Mouse (Mus musculus): ENCODE results near the gene Nprl2. TPM values are rescaled to one million over a fixed set of nuclear protein-coding genes. Genes with fewer than 3 reads are reported as not detected.

Gene Nprl2
- polyA plus RNA-seq, 1 experiment from 2014 or later: 47.2 TPM

DNA sequence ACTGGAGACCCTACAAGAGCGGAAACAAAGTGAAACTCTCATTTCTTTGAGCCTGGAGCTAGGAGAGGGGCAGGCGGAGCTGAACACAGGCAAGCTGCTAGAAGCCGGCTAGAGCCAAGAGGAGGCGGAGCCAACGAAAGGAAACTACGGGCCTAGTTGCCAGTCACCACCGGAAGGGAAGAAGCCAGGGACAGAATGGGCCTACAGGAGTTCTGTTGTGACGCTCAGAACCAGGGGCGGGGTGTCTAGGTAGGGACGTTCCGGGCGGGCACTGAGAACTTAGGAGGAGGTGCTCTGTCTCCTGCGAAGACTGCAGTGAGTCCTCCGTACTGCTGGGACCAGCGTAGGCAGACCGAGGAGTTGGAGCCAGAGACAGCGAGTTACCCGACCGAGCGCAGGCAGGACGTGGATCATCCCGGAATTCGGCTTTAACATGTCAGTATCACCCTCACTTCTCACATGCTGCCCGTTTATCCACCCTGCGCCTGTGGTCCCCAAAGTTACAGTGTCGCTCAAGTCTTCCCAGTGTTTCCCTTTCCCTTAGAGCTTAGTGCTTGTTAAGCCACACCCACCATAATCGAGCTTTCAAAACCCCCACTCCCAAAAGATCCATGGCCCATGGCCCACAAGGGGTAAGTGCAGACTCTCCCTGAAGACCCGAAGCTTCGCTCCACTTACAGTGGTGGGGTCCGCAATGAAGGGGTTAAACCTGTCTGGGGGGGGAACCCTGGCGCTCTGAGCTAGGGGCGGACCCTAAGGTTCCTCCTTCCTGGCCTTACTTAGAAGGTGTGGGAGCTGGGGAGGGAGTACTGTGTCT is 38.7 kb downstream of the Nprl2 start, which contains the start of gene Hyal3:
Hyal3 (plus strand) TSS at position 318 of the 817 bp plus-strand sequence.
- Histone ChIP-seq H3K9ac (peak within 1 kb of the TSS; percentile 83), H3K4me1 (peaks cover 54% of the 10 kb centered on the region), H3K9me3 (no peaks in the 10 kb centered on the region), H3K27me3 (no peaks in the 10 kb centered on the region), H3K4me2 (peak within 1 kb of the TSS; percentile 93), H3K4me3 (peak within 1 kb of the TSS; percentile 59), H3K36me3 (peaks cover 20% of the 10 kb centered on the region), H3K27ac (peak within 1 kb of the TSS; percentile 96)
- under 1% methylated on average over 32 of the region's 32 CpGs for WGBS
- peak; percentile 61 for ATAC-seq (ENCODE audit: insufficient number of reproducible peaks, insufficient read depth, low FRiP score, low TSS enrichment, low read depth)

DNA sequence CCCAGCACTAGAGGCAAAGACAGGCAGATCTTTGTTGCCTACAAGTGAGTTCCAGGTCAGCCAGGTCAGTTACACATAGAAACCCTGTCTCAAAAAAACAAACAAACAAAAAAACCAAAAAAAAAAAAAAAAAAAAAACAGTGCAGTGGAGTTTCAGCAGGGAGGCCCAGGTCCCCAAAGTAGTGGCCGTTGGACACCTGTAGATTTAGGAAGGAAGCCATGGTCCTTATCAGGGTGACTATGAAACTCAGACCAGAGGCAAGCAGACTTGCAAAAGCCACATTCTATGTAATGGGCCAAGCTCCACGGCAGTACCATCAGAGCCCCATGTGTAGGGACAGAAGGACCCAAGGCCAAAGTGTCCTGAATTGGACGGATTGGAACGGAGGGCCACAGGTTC is 39.6 kb downstream of the Nprl2 start:
- H3K9ac ChIP-seq: peak overlapping the region; percentile 83

DNA sequence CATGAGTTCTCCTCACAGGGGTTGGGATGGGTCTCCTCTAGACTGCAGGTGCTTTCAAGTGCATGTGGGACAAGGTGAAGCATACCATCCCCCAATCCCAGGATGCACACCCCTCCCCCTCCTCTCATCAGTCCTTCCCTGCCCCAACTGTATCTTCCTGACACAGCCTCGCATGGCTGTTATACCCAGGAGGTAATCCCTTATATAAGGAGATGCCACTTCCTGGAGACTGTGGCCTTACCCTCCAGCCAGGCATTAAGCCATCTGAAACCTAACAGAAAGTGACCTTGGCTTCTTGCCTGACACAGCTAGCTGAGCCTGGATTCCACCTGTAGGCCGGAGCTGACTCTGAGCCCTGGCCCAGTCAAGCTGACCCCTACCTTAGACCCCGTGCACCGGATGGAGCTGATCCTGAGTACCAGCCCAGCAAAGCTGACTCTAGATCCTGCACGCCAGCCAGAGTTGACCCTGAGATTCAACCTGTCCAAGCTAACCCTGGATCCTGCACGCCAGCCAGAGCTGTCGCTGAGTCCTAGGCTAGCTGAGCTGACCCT is 40.6 kb downstream of the Nprl2 start:
- no peaks in the 10 kb centered on the region for H3K9me3 ChIP-seq
- H3K4me3 ChIP-seq: no peak overlapping the region
- H3K27ac ChIP-seq: no peak overlapping the region
- WGBS: 86% methylated on average over 7 of the region's 7 CpGs
- H3K27me3 ChIP-seq: no peaks in the 10 kb centered on the region
- peaks cover 20% of the 10 kb centered on the region for H3K36me3 ChIP-seq
- H3K9ac ChIP-seq: 0 out of 2 replicates have a peak overlapping the region, but pooled peaks have one; percentile 83
- H3K4me1 ChIP-seq: peaks cover 36% of the 10 kb centered on the region
- ATAC-seq (ENCODE audit: insufficient number of reproducible peaks, insufficient read depth, low FRiP score, low TSS enrichment, low read depth): no peak
- peak overlapping the region; percentile 93; the same call in 1 of the 2 replicates for H3K4me2 ChIP-seq

More for the DNA sequence above, 39.6 kb downstream of the Nprl2 start:
- Histone ChIP-seq H3K4me2 (peak overlapping the region; percentile 93), H3K4me1 (peaks cover 46% of the 10 kb centered on the region), H3K27ac (peak overlapping the region; percentile 96), H3K36me3 (peaks cover 20% of the 10 kb centered on the region), H3K27me3 (no peaks in the 10 kb centered on the region), H3K4me3 (peak overlapping the region; percentile 59), H3K9me3 (no peaks in the 10 kb centered on the region)
- ATAC-seq (ENCODE audit: insufficient number of reproducible peaks, insufficient read depth, low FRiP score, low TSS enrichment, low read depth): no peak
- WGBS: 72% methylated on average over 4 of the region's 4 CpGs

DNA sequence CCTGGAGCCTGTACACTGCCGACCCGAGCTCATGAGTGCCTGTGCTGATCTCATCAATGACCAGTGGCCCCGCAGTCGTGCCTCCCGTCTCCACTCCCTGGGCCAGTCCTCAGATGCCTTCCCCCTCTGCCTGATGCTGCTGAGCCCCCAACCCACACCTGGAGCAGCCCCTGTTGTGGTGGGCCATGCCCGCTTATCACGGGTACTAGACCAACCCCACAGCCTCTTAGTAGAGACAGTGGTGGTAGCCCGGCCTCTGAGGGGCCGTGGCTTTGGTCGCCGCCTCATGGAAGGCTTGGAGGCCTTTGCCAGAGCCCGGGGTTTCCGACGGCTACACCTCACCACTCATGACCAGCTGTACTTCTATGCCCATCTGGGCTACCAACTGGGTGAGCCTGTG is 41.1 kb downstream of the Nprl2 start:
- no peak overlapping the region for H3K4me3 ChIP-seq
- H3K4me1 ChIP-seq: peaks cover 32% of the 10 kb centered on the region
- no peaks in the 10 kb centered on the region for H3K9me3 ChIP-seq
- H3K27ac ChIP-seq: no peak overlapping the region
- H3K9ac ChIP-seq: no peak overlapping the region
- WGBS: 93% methylated on average over 14 of the region's 14 CpGs
- ATAC-seq (ENCODE audit: insufficient number of reproducible peaks, insufficient read depth, low FRiP score, low TSS enrichment, low read depth): no peak
- no peaks in the 10 kb centered on the region for H3K27me3 ChIP-seq
- peaks cover 20% of the 10 kb centered on the region for H3K36me3 ChIP-seq
- no peak overlapping the region for H3K4me2 ChIP-seq

DNA sequence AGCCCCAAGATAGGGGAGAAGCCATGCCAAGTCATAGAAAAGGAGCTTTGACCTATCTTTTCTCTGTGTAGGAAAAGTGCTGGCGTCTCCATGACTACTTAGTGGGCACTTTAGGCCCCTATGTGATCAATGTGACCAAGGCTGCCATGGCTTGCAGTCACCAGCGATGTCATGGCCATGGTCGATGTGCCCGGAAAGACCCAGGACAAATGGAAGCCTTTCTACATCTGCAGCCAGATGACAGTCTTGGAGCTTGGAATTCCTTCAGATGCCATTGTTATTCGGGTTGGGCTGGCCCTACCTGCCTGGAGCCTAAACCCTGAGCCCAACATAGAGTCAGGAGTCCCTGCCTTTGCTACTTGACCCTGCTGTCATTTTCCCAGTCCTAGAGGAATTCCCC is 44.5 kb downstream of the Nprl2 start:
- H3K27me3 ChIP-seq: no peaks in the 10 kb centered on the region
- H3K4me2 ChIP-seq: no peak overlapping the region
- H3K4me1 ChIP-seq: peaks cover 19% of the 10 kb centered on the region
- H3K9me3 ChIP-seq: no peaks in the 10 kb centered on the region
- no peak for ATAC-seq (ENCODE audit: insufficient number of reproducible peaks, insufficient read depth, low FRiP score, low TSS enrichment, low read depth)
- H3K27ac ChIP-seq: no peak overlapping the region
- no peak overlapping the region for H3K4me3 ChIP-seq
- H3K36me3 ChIP-seq: peaks cover 39% of the 10 kb centered on the region
- 92% methylated on average over 5 of the region's 5 CpGs for WGBS
- no peak overlapping the region for H3K9ac ChIP-seq

DNA sequence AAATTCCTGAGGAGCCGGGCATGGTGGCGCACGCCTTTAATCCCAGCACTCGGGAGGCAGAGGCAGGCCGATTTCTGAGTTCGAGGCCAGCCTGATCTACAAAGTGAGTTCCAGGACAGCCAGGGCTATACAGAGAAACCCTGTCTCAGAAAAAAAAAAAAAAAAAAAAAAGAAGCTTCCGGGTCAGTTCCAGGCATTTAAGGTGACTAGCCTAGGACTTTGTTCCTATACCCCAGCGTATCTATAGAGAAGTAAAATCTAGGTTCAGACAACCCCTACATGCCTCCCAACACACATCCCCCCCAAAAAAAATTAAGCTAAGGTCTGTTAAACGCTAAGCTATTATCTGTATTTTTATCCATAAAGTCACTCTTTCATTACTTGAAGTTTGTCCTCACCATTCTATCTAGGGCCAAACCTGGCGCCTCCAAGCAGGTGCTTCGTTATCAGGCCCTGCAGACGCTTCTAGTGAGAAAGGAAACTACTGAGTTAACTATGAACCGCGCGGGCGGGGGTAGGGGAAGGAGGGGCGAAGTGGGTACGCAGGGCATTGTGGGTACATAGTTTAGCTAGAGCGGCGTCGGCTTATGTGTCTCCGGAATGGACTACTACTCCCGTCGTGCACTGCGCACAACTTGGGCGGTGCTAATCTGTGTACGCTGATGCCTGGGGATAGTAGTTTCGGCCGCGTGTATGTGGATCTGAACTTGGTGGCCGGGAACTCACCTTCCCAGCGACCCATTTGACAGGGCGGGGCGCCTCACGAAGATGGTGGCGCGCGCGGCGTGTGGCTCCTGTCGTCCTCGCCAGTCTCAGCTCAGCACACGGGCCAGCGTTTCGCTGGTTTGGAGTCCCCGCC is 45.2 kb downstream of the Nprl2 start, which contains the start of gene Ifrd2:
Ifrd2 (plus strand) TSS at position 669 of the 859 bp plus-strand sequence.
- H3K27me3 ChIP-seq: no peaks in the 10 kb centered on the region
- 13% methylated on average over 46 of the region's 46 CpGs for WGBS
- peak within 1 kb of the TSS; percentile 72 for H3K4me3 ChIP-seq
- ATAC-seq (ENCODE audit: insufficient number of reproducible peaks, insufficient read depth, low FRiP score, low TSS enrichment, low read depth): peak; percentile 93
- H3K9ac ChIP-seq: peak within 1 kb of the TSS; percentile 73
- H3K4me2 ChIP-seq: peak within 1 kb of the TSS; percentile 70
- H3K27ac ChIP-seq: peak within 1 kb of the TSS; percentile 7; the same call in 1 of the 2 replicates
- H3K4me1 ChIP-seq: peaks cover 12% of the 10 kb centered on the region
- no peaks in the 10 kb centered on the region for H3K9me3 ChIP-seq
- H3K36me3 ChIP-seq: peaks cover 46% of the 10 kb centered on the region

DNA sequence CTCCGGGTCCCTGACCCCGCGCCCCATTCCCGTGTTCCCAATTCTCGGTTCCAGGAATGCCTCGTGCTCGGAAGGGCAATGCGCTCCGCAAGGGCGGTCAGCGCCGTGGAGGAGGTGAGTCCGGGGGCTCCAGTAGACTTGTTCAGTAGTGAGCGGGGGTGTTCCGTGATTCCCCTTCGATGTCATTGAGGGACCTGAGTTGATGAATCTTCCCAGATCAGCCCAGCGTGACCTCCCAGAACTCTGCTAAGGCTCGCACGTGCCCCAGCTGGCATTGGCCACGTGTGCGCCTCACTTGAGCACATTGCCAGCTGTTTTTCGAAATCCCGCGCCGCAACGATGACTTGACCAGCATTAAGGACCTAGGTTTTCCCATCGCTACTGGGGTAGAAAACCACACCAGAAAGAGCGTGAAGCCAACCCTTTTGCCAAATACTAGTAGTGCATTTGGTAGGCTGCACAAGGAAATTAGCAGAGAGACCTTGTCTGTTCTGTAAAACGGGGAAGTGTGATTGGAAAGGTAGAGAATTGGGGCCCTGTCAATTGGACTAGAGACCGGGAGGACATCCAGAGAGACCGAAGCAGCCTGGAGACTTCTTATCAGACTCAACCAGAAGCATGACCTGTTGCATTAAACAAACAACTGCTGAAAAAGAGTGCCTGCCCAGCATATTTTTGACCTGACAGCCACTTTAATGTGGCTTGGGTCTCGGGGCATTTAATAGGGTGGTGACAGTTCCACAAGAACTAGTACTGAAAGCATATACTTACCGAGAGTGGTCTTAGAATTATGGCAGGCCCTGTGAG is 46.0 kb downstream of the Nprl2 start:
- H3K4me3 ChIP-seq: peak overlapping the region; percentile 72
- peak overlapping the region; percentile 70 for H3K4me2 ChIP-seq
- H3K9ac ChIP-seq: peak overlapping the region; percentile 73
- 4% methylated on average over 33 of the region's 33 CpGs for WGBS
- ATAC-seq (ENCODE audit: insufficient number of reproducible peaks, insufficient read depth, low FRiP score, low TSS enrichment, low read depth): no peak
- peaks cover 11% of the 10 kb centered on the region for H3K4me1 ChIP-seq
- peaks cover 46% of the 10 kb centered on the region for H3K36me3 ChIP-seq
- H3K27me3 ChIP-seq: no peaks in the 10 kb centered on the region
- peak overlapping the region; percentile 7; the same call in 1 of the 2 replicates for H3K27ac ChIP-seq
- no peaks in the 10 kb centered on the region for H3K9me3 ChIP-seq

DNA sequence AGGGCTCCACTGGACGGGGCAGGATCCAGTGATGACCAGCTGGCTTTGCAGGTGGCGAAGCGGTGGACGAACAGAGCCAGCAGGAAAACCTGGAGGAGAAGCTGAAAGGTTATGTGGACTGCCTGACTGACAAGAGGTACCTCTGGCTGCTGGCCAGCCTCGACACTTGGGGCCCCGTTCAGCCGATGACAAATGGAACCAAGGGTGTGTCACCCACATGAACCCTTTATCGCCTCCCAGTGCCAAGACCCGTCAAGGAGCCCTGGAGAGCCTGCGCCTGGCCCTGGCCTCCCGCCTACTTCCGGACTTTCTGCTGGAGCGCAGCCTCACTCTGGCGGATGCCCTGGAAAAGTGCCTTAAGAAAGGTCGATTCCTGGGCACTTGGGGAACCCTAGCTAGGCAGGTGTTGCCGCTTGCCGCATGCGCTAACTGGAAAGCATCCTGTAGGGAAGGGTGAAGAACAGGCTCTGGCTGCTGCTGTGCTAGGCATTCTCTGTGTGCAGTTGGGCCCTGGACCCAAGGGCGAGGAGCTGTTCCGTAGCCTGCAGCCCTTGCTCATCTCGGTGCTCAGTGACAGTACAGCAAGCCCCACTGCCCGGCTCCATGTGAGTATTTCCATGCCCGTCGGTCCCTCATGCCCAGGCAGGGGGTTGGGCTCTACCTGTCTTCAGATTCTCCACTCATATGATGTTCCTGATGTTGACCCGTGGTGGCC is 48.2 kb downstream of the Nprl2 start:
- no peak for ATAC-seq (ENCODE audit: insufficient number of reproducible peaks, insufficient read depth, low FRiP score, low TSS enrichment, low read depth)
- Histone ChIP-seq H3K4me1 (peaks cover 11% of the 10 kb centered on the region), H3K9me3 (no peaks in the 10 kb centered on the region), H3K27ac (no peak overlapping the region), H3K4me3 (no peak overlapping the region), H3K36me3 (peaks cover 54% of the 10 kb centered on the region), H3K27me3 (no peaks in the 10 kb centered on the region), H3K4me2 (no peak overlapping the region), H3K9ac (no peak overlapping the region)
- WGBS: 91% methylated on average over 25 of the region's 25 CpGs

DNA sequence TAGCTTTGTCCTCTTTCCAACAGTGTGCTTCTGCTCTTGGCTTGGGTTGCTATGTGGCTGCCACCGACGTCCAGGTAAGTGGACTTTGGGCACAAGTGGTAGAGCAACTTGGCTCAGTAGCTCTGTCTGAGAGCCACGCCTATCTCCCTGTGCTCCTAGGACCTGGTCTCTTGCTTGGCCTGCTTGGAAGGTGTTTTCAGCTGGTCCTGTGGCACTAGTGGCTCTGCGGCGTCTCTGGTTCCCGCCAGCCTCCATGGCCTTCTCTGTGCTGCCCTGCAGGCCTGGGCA is 48.7 kb downstream of the Nprl2 start:
- H3K27ac ChIP-seq: no peak overlapping the region
- peaks cover 11% of the 10 kb centered on the region for H3K4me1 ChIP-seq
- H3K9me3 ChIP-seq: no peaks in the 10 kb centered on the region
- H3K36me3 ChIP-seq: peaks cover 54% of the 10 kb centered on the region
- 98% methylated on average over 6 of the region's 6 CpGs for WGBS
- H3K4me2 ChIP-seq: no peak overlapping the region
- H3K9ac ChIP-seq: no peak overlapping the region
- no peak for ATAC-seq (ENCODE audit: insufficient number of reproducible peaks, insufficient read depth, low FRiP score, low TSS enrichment, low read depth)
- H3K4me3 ChIP-seq: no peak overlapping the region
- no peaks in the 10 kb centered on the region for H3K27me3 ChIP-seq

DNA sequence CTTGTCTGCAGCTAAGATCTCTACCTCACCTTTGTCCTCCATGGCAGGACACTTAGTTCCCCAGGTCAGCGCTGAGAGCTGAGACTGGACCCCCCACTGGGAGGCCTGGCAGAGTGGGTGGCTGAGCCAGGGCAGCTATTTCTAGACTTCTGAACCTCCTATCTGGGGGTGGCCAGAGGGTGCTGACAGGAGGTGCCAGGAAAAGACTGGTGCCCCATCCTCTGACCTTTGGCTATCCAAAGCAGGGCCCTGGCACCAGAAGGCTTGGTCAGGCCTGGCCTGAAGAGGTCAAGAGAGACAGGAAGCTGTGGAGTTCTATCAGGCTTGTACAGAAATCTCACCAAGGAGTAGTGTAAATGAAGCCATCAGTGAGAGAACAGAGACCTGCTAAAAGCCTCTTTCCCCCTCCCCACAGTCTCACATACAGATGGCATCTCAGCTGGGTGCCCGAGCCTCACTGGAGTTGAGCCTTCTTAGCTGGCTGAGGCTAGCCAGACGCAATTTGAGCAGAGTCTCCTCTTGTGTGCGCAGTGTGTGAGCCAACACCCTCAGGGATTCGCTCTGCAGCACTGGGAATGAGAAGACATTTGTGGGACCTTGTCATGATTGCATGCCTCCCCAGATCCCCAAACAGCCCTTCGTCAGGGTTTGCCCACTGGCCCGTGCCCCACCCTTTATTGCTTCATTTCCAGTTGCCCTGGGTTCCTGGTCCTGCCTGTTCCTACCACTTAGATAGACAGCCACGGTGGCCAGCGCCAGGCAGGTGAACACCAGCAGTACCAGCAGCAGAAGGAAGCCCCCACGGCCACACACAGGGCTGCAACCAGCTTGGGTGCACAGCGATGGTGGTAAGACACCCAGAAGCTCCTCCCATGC is 51.3 kb downstream of the Nprl2 start:
- no peak for ATAC-seq (ENCODE audit: insufficient number of reproducible peaks, insufficient read depth, low FRiP score, low TSS enrichment, low read depth)
- H3K9ac ChIP-seq: peak overlapping the region; percentile 32
- H3K4me1 ChIP-seq: peaks cover 8% of the 10 kb centered on the region
- H3K27me3 ChIP-seq: no peaks in the 10 kb centered on the region
- no peaks in the 10 kb centered on the region for H3K9me3 ChIP-seq
- no peak overlapping the region for H3K27ac ChIP-seq
- peaks cover 54% of the 10 kb centered on the region for H3K36me3 ChIP-seq
- no peak overlapping the region for H3K4me2 ChIP-seq
- no peak overlapping the region for H3K4me3 ChIP-seq
- 83% methylated on average over 11 of the region's 11 CpGs for WGBS

Data from embryonic facial prominence, embryonic 13.5 days (tissue).